Mouse (Mus musculus) layer of hippocampus, adult 9-10 months (tissue): Measurements from ENCODE around the gene Gusb.
"Not testable (repeated sequence)": the region's sequence is repeated elsewhere in the genome, so short reads cannot be mapped to it uniquely, and the experiment has no call there.

Experiments used
- DNase-seq: peaks from one replicate; pipeline ENCODE4 v3.0.0; 2022; ENCODE audit warnings: low spot score

Gene Gusb

GRCm38 (mm10) chr5:130002301-130003146 lies at the start of gene Gusb:
Gene Gusb, minus strand, starts transcription at chr5:130003049.
- DNase-seq = peak; percentile 59

DNA sequence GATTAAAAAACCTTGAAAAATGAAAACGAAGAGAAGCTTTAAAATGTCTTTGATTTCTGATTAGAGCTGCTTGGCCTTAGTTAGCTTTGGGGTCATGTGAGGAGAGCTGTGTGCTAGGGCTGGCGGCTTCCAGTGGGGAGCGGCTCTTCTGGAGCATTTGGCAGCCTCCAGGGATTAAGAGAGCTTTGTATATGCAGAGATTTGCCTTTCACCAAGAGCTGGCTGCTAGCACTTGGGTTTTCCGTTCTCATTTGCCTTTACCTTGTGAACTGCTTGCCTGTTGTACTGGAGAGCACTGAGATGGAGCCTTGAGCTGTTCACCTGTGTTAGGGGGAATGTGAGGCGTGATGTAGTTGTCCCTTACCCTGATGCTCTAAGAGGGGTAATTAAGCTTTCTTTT lies 49.7 kb upstream of the Gusb start:
- no peak for DNase-seq

DNA sequence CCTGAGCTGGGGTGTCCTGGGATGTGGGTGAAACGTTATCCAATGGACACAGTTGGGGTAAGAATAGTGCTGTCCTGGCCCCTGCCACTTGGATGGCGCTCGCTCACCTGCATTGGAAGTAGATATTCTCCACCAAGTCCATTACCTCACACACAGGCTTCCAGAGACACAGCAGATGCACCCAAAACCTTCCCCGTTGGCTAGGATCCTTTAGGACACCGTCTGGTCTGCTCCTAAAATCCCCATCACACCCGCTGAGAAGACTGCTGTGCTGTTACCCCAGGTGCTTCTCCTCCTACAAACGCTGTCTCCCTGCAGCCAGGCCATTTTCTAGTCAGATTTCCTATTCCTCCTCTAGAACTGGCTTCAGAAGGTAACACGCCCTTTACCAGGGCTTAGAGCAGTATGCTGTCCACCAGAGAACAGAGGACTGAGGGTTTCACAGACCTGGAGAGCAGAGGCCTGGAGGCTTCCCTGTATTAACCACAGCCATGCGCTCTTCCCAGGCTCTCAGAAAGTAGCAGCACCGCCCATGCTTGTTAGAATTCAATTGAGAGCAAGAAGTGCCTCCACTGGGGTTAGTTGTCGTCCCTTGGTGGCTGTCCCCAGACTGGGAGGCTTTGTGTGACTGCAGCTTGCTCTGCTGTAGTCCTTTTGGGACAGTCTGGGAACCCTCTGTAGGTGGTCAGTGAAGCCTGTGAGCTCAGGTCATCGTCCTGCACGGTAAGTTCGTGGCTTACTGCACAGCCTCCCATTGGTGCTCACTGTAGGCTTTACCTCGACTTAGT lies 48.4 kb upstream of the Gusb start:
- no peak for DNase-seq

DNA sequence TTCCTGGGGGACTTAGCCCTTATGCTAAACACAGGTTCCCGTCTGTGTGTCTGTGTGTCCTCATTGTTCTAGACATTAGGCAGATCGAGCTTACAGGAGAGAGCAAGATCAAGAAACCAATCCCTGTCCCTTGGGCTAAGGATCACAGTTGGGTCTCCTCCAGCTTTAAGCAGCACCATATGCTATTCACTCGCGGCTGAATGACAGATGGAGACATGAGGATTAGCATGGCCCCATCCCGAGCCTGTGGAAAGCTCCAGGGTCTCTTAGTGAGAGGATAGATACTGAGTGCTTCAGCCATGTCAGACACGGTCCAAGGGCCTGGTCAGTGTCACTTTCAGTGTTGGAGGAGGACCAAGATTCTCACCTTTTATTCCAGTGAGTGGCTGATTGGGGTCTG lies 47.6 kb upstream of the Gusb start:
- DNase-seq = no peak

DNA sequence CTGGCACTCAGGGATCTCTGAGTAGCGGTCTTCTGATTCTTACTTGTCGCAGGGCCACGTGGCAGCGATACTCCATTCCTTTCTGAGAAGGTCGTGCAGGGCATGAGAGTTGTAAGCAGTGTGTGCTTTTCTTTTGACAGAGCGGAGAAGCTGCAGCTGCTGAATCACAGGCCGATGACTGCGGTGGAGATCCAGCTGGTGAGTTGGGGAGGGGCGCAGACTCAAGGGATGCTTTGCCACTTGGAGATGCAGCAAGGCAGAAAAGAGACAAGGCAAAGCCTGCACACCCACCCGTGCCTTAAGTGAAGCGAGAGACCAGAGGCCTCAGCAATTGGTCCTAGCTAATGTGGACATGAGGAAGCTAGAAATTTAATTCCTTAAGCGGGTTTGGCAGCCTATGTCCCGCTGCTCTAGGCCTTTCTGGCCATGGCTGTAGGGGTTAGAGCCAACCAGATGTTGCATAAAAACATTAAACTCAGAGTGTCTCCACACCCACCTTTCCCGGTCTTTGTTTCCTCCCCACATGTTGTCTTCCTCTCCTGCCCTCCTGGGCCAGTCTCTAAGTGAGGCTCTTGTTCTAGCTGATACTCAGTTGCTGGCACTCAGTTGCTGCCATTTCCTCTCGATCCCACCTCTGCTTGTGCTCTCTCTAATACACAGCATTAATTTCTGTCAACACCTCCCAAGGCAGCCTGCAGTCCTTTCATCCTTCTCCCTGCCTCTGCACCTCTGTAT lies 46.1 kb upstream of the Gusb start:
- no peak for DNase-seq

- no peak for DNase-seq
These were observed 44.2 kb upstream of the Gusb start for GRCm38 (mm10) chr5:130047013-130047412.

DNA sequence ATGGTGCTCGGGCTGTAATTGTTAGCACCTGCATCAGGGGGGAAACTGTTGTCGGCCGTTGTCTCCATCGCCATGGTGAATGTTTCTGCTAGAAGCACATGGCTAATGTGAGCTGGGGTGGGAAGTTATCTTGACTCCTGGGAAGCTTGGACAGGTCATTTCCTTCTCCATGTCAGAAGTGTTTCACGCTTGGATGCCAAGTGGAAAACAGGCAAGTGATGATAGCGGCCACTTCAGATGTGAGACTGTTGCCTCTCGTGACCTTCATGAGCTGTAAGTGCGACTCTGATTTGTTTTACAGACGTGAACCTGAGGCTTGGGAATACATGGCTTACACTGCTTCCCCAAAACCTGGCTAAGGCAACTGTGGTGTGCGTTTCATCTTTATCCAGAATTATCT lies 43.7 kb upstream of the Gusb start:
- DNase-seq = no peak

GRCm38 (mm10) chr5:130046100-130046499 lies 43.3 kb upstream of the Gusb start:
- DNase-seq = no peak

GRCm38 (mm10) chr5:130044201-130044695 lies 41.4 kb upstream of the Gusb start:
- peak; percentile 55 for DNase-seq

- no peak for DNase-seq
These were observed 40.9 kb upstream of the Gusb start for GRCm38 (mm10) chr5:130043741-130044140.

DNA sequence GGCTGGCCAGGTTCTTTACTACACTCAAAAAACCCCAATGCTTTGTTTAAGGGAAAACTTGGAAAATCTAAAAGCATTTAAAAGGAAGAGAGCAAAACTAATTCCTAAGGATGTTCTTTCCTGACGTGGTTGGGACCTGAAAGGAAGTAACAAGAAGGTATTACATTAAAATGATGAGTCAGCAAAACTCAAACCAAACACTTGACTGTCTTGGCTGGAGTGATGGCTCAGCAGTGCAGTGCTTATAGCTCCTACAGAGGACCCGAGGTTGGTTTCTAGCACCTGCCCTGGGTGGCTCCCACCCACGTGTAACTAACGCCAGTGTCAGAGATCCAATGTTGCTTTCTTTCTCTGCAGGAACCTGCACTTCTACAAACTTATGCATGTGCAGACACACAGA lies 38.4 kb upstream of the Gusb start:
- DNase-seq = no peak

- no peak for DNase-seq
These were observed 37.9 kb upstream of the Gusb start for GRCm38 (mm10) chr5:130040797-130041196.

- DNase-seq = peak; percentile 35
These were observed 35.1 kb upstream of the Gusb start for GRCm38 (mm10) chr5:130037752-130038455.

GRCm38 (mm10) chr5:130036300-130036699 lies 33.5 kb upstream of the Gusb start:
- not testable (repeated sequence) for DNase-seq

DNA sequence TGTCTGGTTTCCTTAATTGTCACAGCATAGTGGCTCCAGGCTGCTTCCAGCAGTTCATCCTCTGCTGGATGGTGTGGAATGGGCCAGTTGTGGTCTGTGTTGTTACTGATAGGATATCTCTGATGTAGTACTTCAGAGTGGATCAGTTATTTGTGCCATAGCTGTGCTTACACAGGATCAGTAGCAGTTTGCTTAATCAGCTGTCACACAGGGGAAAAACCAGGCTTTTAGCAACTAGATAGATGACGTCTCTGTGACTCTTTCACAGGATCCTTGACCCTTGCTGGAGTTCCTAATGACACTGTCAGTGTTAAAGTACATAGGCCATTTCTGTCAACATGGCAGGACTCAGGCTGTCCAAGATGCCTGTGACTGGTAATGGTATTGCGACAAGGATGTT lies 31.0 kb upstream of the Gusb start:
- DNase-seq = no peak

- DNase-seq = no peak
These were observed 28.9 kb upstream of the Gusb start for GRCm38 (mm10) chr5:130031410-130032390.

DNA sequence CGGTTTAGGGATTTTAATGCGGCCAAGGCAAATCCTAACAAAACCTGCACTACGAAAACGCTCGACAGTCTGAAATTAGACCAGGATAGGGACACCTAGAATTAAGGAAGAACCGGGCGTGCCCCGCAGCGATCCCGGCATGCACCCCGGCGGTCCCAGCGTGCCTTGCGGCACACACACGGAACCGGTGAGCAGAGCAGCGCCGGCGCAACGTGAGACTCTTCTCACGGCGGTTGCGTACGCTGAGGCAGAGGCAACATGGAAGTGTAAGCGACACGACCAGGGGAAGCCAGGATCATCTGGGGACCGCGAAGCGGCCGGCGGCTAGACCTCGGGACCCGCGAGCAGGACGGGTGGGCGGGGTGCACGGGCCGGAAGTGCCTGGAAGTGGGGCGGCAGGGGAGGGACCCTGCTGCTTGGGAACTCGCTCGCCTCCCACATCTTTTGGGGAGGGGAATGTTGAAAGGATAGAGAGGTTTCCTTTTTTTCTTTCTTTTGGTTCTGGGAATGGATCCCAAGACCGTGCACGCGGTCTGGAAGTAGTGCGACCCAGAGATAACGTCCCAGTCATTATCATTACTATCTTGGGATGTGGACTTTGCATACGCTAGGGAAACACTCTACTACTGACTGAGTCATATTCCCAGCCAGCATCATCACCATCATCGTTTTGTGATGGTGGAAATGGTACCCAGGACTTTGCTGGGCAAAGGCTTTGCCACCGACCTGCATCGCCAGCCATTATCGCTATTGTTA lies 26.5 kb upstream of the Gusb start, which contains the start of the genes Asl and Crcp:
Gene Asl, minus strand, starts transcription at position 106 of the 756 bp plus-strand sequence.
Gene Crcp, plus strand, starts transcription at position 149 of the 756 bp plus-strand sequence.
- DNase-seq = peak; percentile 71

DNA sequence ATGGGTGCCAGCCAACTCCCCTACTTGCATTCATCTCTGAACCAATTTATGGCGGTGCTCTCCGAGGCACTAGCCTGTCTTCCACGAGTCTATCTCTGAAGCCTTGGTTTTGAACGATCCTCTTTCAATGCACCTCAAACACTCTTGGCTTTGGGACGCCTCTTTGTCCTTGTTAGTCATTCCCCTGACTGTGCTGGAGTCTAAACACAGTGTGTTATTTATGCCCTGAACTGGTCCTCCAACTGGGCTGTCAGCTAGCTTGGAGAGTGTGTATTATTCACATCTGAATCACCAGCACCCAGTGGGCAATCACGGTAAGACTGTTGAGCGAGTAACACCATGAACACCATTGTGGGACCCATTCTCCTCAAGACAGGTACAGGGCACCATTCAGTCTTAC lies 24.8 kb upstream of the Gusb start:
- DNase-seq = no peak

- DNase-seq = no peak
These were observed 24.3 kb upstream of the Gusb start for GRCm38 (mm10) chr5:130027134-130027533.
